Mouse (Mus musculus) hindbrain, embryonic 15.5 days (tissue): Measurements from ENCODE around the gene Kcnb1. TPM values are rescaled to one million over a fixed set of nuclear protein-coding genes. Genes with fewer than 3 reads are reported as not detected.
A peak's percentile ranks its signal among the peaks of the same experiment; 100 is the strongest.

Experiments
- ATAC-seq: fragments of 200-750 bp; cut with Nextera tagmentation; 2 replicates; pipeline ENCODE4 v1.8.0; 2017; ENCODE audit warnings: low read depth, moderate number of reproducible peaks, moderate TSS enrichment; ENCODE audit not compliant: low FRiP score
- H3K27ac ChIP-seq: fragments of 300-500 bp; sonication (generic); replicated peaks from 2 replicates; pipeline ENCODE4 v1.5.1; 2015; ENCODE audit warnings: mild to moderate bottlenecking, inconsistent platforms
- H3K27me3 ChIP-seq: fragments of 300-500 bp; sonication (generic); 2 replicates; pipeline ENCODE4 v1.6.1; 2015; ENCODE audit warnings: control low read depth, inconsistent platforms
- H3K36me3 ChIP-seq: fragments of 300-500 bp; sonication (generic); 2 replicates; pipeline ENCODE4 v1.6.1; 2015; ENCODE audit warnings: control low read depth, inconsistent platforms
- H3K4me1 ChIP-seq: fragments of 300-500 bp; sonication (generic); replicated peaks from 2 replicates; pipeline ENCODE4 v1.6.1; 2015; ENCODE audit warnings: control low read depth, inconsistent platforms
- H3K4me2 ChIP-seq: fragments of 300-500 bp; sonication (generic); 2 replicates; pipeline ENCODE4 v1.6.1; 2015; ENCODE audit warnings: moderate library complexity, mild to moderate bottlenecking, inconsistent platforms
- H3K4me3 ChIP-seq: fragments of 300-500 bp; sonication (generic); 2 replicates; pipeline ENCODE4 v1.5.1; 2015; ENCODE audit warnings: mild to moderate bottlenecking, inconsistent platforms
- H3K9ac ChIP-seq: fragments of 300-500 bp; sonication (generic); 2 replicates; pipeline ENCODE4 v1.6.1; 2015; ENCODE audit warnings: inconsistent platforms
- H3K9me3 ChIP-seq: fragments of 300-500 bp; sonication (generic); 2 replicates; pipeline ENCODE4 v1.6.1; 2016; ENCODE audit warnings: control low read depth, inconsistent platforms
- WGBS: fragments of 180-500 bp; shearing (Covaris S2); methylation state at CpG from one replicate; pipeline ENCODE4 v1.1.7; 2015; 5-methylcytosine and 5-hydroxymethylcytosine counted together
- polyA plus RNA-seq: library from polyadenylated mRNA; unstranded; fragments of >200 nt; fragmentation: Nextera tagmentation; extraction: Ambion mirVana; gene quantifications from 2 replicates; pipeline ENCODE4 v1.2.1, GENCODE M21; 2015

The Kcnb1 gene
- polyA plus RNA-seq, 1 experiment from 2014 or later = 3.4 TPM

DNA sequence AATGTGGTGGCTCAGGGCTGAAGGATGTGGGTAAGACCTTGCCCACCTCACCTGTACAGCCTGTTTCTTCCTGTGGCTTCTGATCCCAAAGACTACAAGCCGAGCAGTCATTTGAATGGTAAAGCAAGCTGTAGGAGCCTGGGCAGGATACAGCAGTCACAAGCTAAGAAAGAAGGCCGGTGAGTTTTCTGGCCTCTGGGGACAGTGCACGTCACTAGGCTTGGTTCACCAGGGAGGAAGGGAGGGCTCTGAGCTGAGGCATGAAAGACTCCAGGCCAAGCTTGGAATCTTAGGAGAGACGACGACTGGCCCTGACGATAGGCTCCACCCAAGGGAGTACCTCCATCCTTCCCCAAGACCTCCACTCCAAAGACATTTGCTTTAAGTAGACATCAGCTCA is 51.3 kb downstream of the Kcnb1 start:
- no peak for ATAC-seq
- Histone ChIP-seq H3K4me1 (peaks cover 9% of the 10 kb centered on the region), H3K9me3 (no peaks in the 10 kb centered on the region), H3K27ac (no peak overlapping the region), H3K9ac (no peak overlapping the region), H3K4me3 (no peak overlapping the region), H3K36me3 (no peaks in the 10 kb centered on the region), H3K4me2 (no peak overlapping the region), H3K27me3 (no peaks in the 10 kb centered on the region)
- WGBS = 62% methylated on average over 6 of the region's 6 CpGs

DNA sequence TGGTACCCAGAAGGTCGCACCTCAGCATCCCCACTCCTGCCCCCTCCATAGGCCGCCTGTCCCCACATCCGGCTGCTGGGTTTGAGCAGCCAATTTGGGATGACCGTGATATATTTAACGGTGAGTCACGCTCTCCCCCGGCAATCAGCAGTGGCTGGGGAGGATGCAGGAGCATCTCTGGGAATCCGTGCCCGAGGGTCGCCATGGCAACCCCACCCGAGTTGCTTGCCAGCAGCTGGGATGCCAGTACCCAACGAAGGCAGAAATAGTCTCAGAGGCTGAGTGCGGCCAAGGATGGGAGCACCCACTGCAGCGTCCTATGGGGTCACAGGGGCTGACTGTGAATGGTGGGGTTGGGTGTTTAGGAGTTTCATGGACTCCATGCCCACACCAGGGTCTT is 53.0 kb downstream of the Kcnb1 start:
- ATAC-seq = peak; percentile 72
- Histone ChIP-seq H3K36me3 (no peaks in the 10 kb centered on the region), H3K9ac (0 out of 2 replicates have a peak overlapping the region, but pooled peaks have one; percentile 2), H3K4me2 (peak overlapping the region; percentile 11; the same call in 1 of the 2 replicates), H3K9me3 (no peaks in the 10 kb centered on the region), H3K27me3 (no peaks in the 10 kb centered on the region), H3K4me1 (peaks cover 13% of the 10 kb centered on the region), H3K27ac (peak overlapping the region; percentile 55), H3K4me3 (no peak overlapping the region)
- WGBS = 23% methylated on average over 14 of the region's 14 CpGs

DNA sequence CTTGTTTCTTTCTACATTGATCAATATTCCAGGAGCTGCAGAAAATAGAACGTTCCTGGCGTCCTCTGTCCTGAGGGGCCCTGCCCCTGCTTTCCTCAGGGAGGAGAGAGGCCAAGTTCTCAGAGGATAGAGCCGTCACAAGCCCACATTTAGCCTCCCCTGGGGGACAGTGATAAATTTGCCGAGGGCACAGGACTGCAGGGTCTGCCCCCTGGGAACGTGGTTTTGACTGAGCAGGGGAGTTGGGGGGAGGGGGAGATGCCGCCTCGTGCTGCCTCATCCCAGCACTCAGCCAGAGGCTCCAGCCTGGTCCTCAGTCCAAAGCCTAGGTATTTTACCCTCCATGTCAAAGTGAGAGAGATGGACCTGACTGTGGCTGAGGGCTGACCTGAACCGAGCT is 57.9 kb downstream of the Kcnb1 start:
- no peaks in the 10 kb centered on the region for H3K27me3 ChIP-seq
- no peak overlapping the region for H3K4me3 ChIP-seq
- no peak overlapping the region for H3K9ac ChIP-seq
- peaks cover 34% of the 10 kb centered on the region for H3K4me1 ChIP-seq
- 32% methylated on average over 8 of the region's 8 CpGs for WGBS
- no peak overlapping the region for H3K4me2 ChIP-seq
- no peak overlapping the region for H3K27ac ChIP-seq
- no peaks in the 10 kb centered on the region for H3K36me3 ChIP-seq
- ATAC-seq = no peak
- H3K9me3 ChIP-seq = no peaks in the 10 kb centered on the region

DNA sequence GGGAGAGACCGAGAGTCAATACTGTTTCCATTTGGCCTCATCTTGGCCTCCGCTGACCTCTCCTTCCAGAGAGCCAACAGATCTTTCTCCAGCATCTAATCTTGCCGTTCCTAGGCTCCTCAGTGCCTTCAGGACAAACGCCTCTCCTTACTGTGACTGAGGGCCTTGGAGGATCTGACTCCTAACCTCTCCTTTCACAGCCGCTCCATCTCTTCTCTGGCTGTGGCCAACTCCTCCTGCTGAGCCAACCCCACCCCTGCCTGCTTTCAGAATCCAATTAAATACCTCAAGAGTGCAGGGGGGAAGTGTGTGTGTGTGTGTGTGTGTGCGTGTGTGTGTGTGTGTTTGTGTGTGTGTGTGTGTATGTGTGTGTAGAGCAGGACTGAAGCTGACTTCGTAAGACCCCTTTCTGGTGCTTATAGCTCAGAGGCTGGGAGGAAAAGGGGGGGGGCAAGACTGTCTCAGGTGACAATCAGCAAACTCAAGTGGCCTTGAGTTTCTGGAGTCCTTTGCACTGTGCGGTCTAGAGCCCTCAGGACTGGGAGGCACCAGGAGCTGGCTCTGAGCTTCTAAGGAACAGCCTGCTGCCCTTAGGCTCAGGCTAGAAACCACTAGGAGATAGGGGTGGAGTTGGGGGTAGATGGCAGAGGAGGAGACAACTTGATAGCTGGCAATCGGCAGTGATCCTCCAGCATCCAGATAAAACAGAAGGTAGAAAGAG is 59.7 kb downstream of the Kcnb1 start:
- no peak overlapping the region for H3K9ac ChIP-seq

DNA sequence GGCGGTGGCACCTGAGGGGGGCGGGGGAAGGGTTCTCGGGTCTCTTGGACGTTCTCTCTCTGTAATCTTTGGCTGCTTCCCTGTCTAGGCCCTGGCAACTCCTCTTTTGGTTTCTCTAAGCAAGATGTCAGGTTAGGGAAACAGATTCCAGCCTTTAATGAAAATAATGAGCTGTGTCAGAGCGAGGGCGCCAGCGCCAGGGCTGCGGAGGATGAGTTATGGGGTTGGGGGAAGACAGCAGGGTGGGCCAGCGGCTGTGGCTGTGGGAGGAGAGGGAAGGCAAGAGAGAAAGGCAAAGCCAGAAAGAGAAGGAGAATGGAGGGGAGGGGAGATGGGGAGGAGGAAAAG is 60.4 kb downstream of the Kcnb1 start:
- Histone ChIP-seq H3K4me1 (peaks cover 28% of the 10 kb centered on the region), H3K36me3 (no peaks in the 10 kb centered on the region), H3K9me3 (no peaks in the 10 kb centered on the region), H3K4me2 (peak overlapping the region; percentile 29), H3K27ac (peak overlapping the region; percentile 52), H3K27me3 (no peaks in the 10 kb centered on the region), H3K9ac (peak overlapping the region; percentile 21; the same call in 1 of the 2 replicates), H3K4me3 (no peak overlapping the region)
- 17% methylated on average over 9 of the region's 9 CpGs for WGBS
- 0 out of 2 replicates have a peak, but pooled peaks have one; percentile 23 for ATAC-seq

More for the DNA sequence above, 59.7 kb downstream of the Kcnb1 start:
- Histone ChIP-seq H3K4me3 (no peak overlapping the region), H3K36me3 (no peaks in the 10 kb centered on the region), H3K4me1 (peaks cover 28% of the 10 kb centered on the region), H3K27me3 (no peaks in the 10 kb centered on the region), H3K27ac (peak overlapping the region; percentile 52), H3K9me3 (no peaks in the 10 kb centered on the region), H3K4me2 (peak overlapping the region; percentile 29; the same call in 1 of the 2 replicates)
- 31% methylated on average over 9 of the region's 9 CpGs for WGBS
- 0 out of 2 replicates have a peak, but pooled peaks have one; percentile 11 for ATAC-seq

DNA sequence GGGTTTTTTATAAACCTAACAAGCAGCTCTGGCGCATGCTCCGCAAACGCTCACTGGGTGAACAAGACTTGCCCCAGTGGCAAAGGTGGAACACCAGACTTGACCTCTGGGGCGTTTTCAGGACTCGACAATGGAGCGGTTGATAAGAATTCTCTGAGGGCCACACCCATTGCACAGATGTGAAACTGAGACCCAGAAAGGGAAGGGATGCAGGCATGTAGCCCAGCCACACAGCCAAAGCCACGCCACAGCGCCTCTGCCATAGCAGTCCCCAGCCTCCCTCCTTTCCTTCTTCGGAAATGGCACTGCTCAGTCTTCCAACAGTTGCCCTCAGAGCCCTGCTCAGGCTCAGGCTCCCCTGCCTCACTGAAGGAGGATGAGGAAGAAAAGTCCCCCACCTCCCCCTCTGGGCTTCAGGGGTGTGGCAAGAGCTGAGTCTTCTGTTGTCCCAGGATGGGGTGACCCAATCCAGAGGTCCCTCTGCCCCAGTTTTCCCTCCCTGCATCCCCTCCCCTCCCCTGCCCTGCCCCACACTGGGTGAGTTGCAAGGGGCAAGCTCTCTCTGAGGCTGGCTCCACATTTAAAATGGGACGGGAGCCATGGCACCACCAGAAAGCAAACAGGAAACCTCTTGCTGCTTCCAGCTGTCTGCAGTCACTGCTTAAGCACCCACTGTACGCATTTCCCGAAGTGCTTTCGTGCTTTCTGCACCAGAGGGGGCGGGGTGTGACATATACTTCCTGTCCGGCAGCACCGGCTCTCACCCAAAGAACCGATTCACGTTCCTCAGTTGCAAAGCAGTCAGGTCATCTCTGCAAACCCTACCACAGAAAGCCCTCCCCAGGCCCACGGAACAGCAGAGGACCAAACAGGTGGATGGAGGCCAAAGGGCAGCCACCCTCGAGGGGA is 61.0 kb downstream of the Kcnb1 start:
- Histone ChIP-seq H3K4me1 (peaks cover 30% of the 10 kb centered on the region), H3K9ac (peak overlapping the region; percentile 21; the same call in 1 of the 2 replicates), H3K36me3 (no peaks in the 10 kb centered on the region), H3K4me3 (no peak overlapping the region), H3K4me2 (peak overlapping the region; percentile 29), H3K27ac (peak overlapping the region; percentile 52), H3K9me3 (no peaks in the 10 kb centered on the region), H3K27me3 (no peaks in the 10 kb centered on the region)
- ATAC-seq = no peak
- 43% methylated on average over 20 of the region's 20 CpGs for WGBS

DNA sequence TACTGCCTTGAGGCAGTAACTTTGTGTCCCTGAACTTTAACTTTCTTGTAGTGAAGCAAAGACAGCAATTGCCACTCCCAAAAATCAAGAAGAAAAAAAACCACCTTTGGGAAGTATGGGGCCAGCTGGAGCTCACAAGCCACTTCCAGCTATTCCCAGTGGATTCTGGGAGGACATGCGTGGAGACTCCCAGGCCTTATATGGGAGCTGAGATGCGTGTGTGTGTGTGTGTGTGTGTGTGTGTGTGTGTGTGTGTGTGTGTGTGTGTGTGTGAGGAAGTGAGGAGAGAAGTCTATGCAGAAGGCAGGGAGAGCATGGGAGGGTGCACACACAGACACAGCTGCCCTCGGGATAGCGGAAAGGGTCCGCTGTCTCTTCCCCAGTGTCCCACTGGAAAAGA is 62.6 kb downstream of the Kcnb1 start:
- 84% methylated on average over 5 of the region's 5 CpGs for WGBS
- Histone ChIP-seq H3K27me3 (no peaks in the 10 kb centered on the region), H3K9me3 (no peaks in the 10 kb centered on the region), H3K4me2 (no peak overlapping the region), H3K4me1 (peaks cover 37% of the 10 kb centered on the region), H3K36me3 (no peaks in the 10 kb centered on the region), H3K9ac (no peak overlapping the region), H3K27ac (no peak overlapping the region), H3K4me3 (no peak overlapping the region)
- no peak for ATAC-seq

DNA sequence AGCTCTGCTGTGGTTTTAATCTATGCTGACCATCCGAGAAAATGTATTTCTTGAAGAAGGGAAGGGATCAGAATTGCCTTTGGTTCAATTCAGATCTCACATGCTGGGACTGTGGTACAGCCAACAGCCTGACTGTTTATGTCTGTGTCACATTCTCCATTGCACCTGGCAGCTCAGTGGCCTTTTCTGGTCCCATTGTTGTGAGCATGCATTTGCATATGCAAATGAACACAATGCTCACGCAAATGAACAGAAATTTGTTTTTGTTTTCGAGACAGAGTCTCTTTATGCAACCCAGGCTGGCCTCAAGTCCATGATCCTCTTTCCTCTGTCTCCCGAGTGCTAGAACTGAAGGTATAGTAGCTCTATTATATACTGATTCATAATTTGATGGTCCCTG is 64.2 kb downstream of the Kcnb1 start:
- ATAC-seq = no peak
- no peak overlapping the region for H3K9ac ChIP-seq
- no peaks in the 10 kb centered on the region for H3K9me3 ChIP-seq
- peaks cover 36% of the 10 kb centered on the region for H3K4me1 ChIP-seq
- H3K27ac ChIP-seq = no peak overlapping the region
- 44% methylated on average over 4 of the region's 4 CpGs for WGBS
- H3K36me3 ChIP-seq = no peaks in the 10 kb centered on the region
- H3K27me3 ChIP-seq = no peaks in the 10 kb centered on the region
- H3K4me3 ChIP-seq = no peak overlapping the region
- no peak overlapping the region for H3K4me2 ChIP-seq

DNA sequence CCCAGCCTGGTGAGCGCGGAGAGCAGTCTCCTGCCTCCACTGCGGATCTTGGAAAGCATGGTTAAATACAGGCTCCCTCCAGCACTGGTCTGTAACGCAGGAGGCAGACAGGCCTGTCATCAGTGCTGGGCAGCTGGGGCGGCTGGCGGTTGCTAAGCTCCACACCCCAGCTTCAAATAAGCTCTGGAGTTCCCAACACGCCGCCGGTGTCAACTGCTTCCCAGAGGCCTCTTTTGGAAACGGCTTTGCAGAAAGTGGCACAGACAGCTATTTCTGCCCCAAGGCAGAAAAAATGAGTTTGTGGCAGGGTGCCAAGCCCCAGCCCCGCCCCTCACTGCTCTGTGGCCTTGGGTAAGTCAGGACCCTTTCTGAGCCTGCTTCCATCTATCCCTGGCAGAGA is 66.0 kb downstream of the Kcnb1 start:
- Histone ChIP-seq H3K27me3 (no peaks in the 10 kb centered on the region), H3K9me3 (no peaks in the 10 kb centered on the region), H3K4me1 (peaks cover 17% of the 10 kb centered on the region), H3K9ac (no peak overlapping the region), H3K36me3 (no peaks in the 10 kb centered on the region), H3K4me3 (no peak overlapping the region), H3K4me2 (no peak overlapping the region), H3K27ac (peak overlapping the region; percentile 56)
- ATAC-seq = peak; percentile 49; the same call in 1 of the 2 replicates
- 22% methylated on average over 11 of the region's 11 CpGs for WGBS

DNA sequence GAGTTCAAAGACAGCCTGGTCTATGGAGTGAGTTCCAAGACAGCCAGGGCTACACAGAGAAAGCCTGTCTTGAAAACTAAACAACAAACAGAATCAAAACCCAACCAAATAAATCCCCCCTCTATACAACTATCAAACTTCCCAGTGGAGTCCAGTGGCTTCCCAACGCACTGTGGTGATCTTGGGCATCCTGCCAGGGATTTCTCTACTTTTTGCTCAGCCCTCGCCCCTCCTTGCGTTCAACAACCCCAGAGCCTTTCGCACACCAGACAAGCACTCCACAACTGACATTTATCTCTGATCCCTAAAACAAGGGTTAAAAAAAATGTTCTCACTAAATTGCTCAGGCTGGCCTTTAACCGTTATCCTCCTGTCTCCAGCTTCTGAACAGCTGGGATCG is 67.2 kb downstream of the Kcnb1 start:
- H3K36me3 ChIP-seq = no peaks in the 10 kb centered on the region
- 55% methylated on average over 6 of the region's 6 CpGs for WGBS
- no peaks in the 10 kb centered on the region for H3K27me3 ChIP-seq
- H3K27ac ChIP-seq = no peak overlapping the region
- peaks cover 13% of the 10 kb centered on the region for H3K4me1 ChIP-seq
- ATAC-seq = no peak
- H3K9me3 ChIP-seq = no peaks in the 10 kb centered on the region
- no peak overlapping the region for H3K9ac ChIP-seq
- H3K4me3 ChIP-seq = no peak overlapping the region
- no peak overlapping the region for H3K4me2 ChIP-seq

DNA sequence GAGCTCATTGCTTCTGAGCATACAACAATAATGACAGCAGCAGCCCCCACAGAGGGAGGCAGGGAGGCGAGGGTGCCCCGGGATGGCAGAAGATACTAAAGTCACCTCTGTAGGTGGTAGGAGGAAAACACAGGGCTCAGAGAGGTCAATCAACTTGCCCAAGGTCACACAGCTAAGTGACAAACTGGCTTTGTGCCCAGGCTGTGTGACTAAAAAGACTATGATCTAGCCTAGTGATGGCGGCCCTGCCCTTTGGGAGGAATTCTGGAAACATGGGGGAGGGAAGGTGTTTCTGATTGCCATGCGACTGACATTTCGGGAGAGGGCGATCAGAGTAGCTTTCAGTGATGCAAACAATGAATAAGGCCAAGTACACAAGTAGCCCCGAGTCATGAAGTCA is 68.0 kb downstream of the Kcnb1 start:
- Histone ChIP-seq H3K4me2 (no peak overlapping the region), H3K27me3 (no peaks in the 10 kb centered on the region), H3K27ac (no peak overlapping the region), H3K9me3 (no peaks in the 10 kb centered on the region), H3K9ac (no peak overlapping the region), H3K36me3 (no peaks in the 10 kb centered on the region), H3K4me1 (peaks cover 13% of the 10 kb centered on the region), H3K4me3 (no peak overlapping the region)
- WGBS = 82% methylated on average over 7 of the region's 7 CpGs
- no peak for ATAC-seq

DNA sequence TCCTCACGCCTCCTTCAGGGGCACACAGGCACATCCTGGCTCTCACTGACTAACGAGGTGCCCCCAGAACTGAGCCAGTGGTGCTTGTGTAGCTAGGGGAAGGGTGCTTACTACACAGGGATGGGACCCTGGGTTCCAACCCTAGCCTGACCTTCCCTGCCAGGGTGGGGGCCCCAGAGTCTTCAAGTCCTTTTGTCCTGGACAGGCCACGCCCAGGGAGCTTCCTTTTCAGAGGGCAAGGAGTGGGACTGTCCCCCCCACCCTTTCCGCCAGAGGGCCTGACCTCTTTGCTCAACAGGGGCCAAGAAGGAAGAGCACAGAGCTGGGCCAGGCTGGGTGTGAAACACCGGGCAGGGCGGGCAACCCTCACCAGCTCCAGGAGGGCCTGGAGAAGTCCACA is 68.7 kb downstream of the Kcnb1 start:
- Histone ChIP-seq H3K36me3 (no peaks in the 10 kb centered on the region), H3K27me3 (no peaks in the 10 kb centered on the region), H3K9ac (no peak overlapping the region), H3K4me3 (no peak overlapping the region), H3K27ac (no peak overlapping the region), H3K4me2 (no peak overlapping the region), H3K9me3 (no peaks in the 10 kb centered on the region), H3K4me1 (peaks cover 13% of the 10 kb centered on the region)
- ATAC-seq = no peak
- 68% methylated on average over 6 of the region's 6 CpGs for WGBS
